Mouse (Mus musculus) ES-E14 (cell line): Measurements from ENCODE around the gene Mn1. TPM values are rescaled to one million over a fixed set of nuclear protein-coding genes. Genes with fewer than 3 reads are reported as not detected.

Experiments used
- DNase-seq: peaks from one replicate; pipeline ENCODE4 v3.0.0-alpha.2; 2013; ENCODE audit warnings: low read depth, low spot score
- H3K27ac ChIP-seq: 2 replicates; pipeline ENCODE4 v1.5.1; 2012; ENCODE audit warnings: low read depth, mild to moderate bottlenecking, low read length, moderate library complexity, mixed read lengths; ENCODE audit not compliant: poor library complexity, insufficient read depth, severe bottlenecking
- H3K36me3 ChIP-seq: 2 replicates; pipeline ENCODE4 v1.6.1; 2012; ENCODE audit warnings: mild to moderate bottlenecking, low read length, moderate library complexity, mixed read lengths; ENCODE audit not compliant: control insufficient read depth, poor library complexity, insufficient read depth, severe bottlenecking
- H3K4me1 ChIP-seq, 2 experiments: fragments of 150-350 bp in 1 of 2; sonication (generic) in 1 of 2; 2 replicates each; pipeline ENCODE4 v1.6.1; 2012; ENCODE audit warnings: low read length in 2 of 2, mild to moderate bottlenecking in 1 of 2, mixed read lengths in 1 of 2; ENCODE audit not compliant: control insufficient read depth in 2 of 2, insufficient read depth in 2 of 2, poor library complexity in 1 of 2
- H3K4me3 ChIP-seq, 2 experiments: fragments of 150-350 bp in 1 of 2; sonication (generic) in 1 of 2; 2 replicates each; pipeline ENCODE4 v1.5.1; 2012; ENCODE audit warnings: low read length in 2 of 2, low read depth in 1 of 2, mild to moderate bottlenecking in 1 of 2, mixed read lengths in 1 of 2; ENCODE audit not compliant: insufficient read depth in 1 of 2, poor library complexity in 1 of 2, severe bottlenecking in 1 of 2
- H3K9ac ChIP-seq: 2 replicates; pipeline ENCODE4 v1.6.1; 2012; ENCODE audit warnings: low read depth, mild to moderate bottlenecking, low read length, mixed read lengths; ENCODE audit not compliant: poor library complexity, insufficient read depth, severe bottlenecking
- H3K9me3 ChIP-seq: fragments of 150-350 bp; sonication (generic); 2 replicates; pipeline ENCODE4 v1.6.1; 2012; ENCODE audit warnings: low read depth, mild to moderate bottlenecking, low read length; ENCODE audit not compliant: control insufficient read depth, insufficient read depth
- CHD2 ChIP-seq: IDR thresholded peaks from 2 replicates; pipeline ENCODE4 v1.6.1; 2014; ENCODE audit warnings: mild to moderate bottlenecking, low read depth, low read length, inconsistent platforms
- HCFC1 ChIP-seq: IDR thresholded peaks from 2 replicates; pipeline ENCODE4 v1.6.1; 2012; ENCODE audit warnings: low read length, inconsistent platforms, borderline replicate concordance; ENCODE audit not compliant: insufficient read depth
- MAFK ChIP-seq: IDR thresholded peaks from 2 replicates; pipeline ENCODE4 v1.6.1; 2014; ENCODE audit warnings: mild to moderate bottlenecking, low read depth, low read length, inconsistent platforms; ENCODE audit not compliant: insufficient read depth
- ZC3H11A ChIP-seq: IDR thresholded peaks from 2 replicates; pipeline ENCODE4 v1.6.1; 2012; ENCODE audit warnings: low read depth, mild to moderate bottlenecking, inconsistent platforms, low read length, borderline replicate concordance
- ZNF384 ChIP-seq: IDR thresholded peaks from 2 replicates; pipeline ENCODE4 v1.6.1; 2012; ENCODE audit warnings: low read depth, low read length, inconsistent platforms
- in situ Hi-C, 2 experiments: fragments of 600-800 bp; cut with MboI; formaldehyde crosslinking; loops; one replicate each; pipeline ENCODE4 v1.15.1; 2025; ENCODE audit warnings: low sequenced_read_pairs in 2 of 2, inconsistent platforms in 1 of 2; ENCODE audit not compliant: unreplicated experiment in 2 of 2
- total RNA-seq: library from RNA; depleted of rRNA; stranded (reverse); fragments of 300-350 nt; gene quantifications from 2 replicates; pipeline ENCODE4 v1.2.3, GENCODE M21; 2012

Mn1 gene
- total RNA-seq, 1 experiment = 1.9 TPM

DNA sequence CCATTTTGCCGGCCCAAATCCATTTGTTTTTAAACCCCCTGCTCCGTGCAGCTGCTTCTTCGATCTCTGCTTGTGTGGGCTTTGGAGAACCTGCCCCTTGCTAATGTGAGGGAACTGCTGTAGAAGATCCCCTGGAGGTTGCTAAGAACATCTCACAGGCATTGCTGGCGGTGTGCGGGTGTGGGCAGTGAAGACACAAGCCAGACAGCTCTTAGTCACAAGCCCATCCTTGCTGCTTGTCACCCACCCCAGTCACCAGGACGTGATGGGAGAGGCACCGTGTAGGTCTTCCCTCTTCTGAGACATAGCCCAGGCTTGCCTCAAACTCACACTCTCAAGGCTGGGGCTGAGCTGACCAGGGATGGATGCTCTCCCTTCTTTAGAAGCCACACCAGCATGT lies 20.0 kb downstream of the Mn1 start:
- Histone ChIP-seq H3K4me3 (no peak overlapping the region), H3K4me1 (peaks cover 10 to 41% of the 10 kb centered on the region in 2 experiments), H3K9ac (no peak overlapping the region), H3K9me3 (no peaks in the 10 kb centered on the region), H3K36me3 (no peaks in the 10 kb centered on the region), H3K27ac (no peak overlapping the region)
- TF ChIP-seq MAFK (no peak), ZC3H11A (no peak), HCFC1 (no peak), CHD2 (no peak), ZNF384 (no peak)
- DNase-seq = no peak
- in situ Hi-C loops = no loop called here

- in situ Hi-C loops = no loop called here
- TF ChIP-seq HCFC1 (no peak), CHD2 (no peak), ZC3H11A (no peak), MAFK (no peak), ZNF384 (no peak)
- H3K27ac ChIP-seq = no peak overlapping the region
- H3K36me3 ChIP-seq = no peaks in the 10 kb centered on the region
- DNase-seq = no peak
- H3K9me3 ChIP-seq = no peaks in the 10 kb centered on the region
- H3K4me1 ChIP-seq = peaks cover 12 to 44% of the 10 kb centered on the region in 2 experiments
- H3K4me3 ChIP-seq = no peak overlapping the region
- H3K9ac ChIP-seq = no peak overlapping the region
Measured at GRCm38 (mm10) chr5:111438336-111438735, 21.2 kb downstream of the Mn1 start.

DNA sequence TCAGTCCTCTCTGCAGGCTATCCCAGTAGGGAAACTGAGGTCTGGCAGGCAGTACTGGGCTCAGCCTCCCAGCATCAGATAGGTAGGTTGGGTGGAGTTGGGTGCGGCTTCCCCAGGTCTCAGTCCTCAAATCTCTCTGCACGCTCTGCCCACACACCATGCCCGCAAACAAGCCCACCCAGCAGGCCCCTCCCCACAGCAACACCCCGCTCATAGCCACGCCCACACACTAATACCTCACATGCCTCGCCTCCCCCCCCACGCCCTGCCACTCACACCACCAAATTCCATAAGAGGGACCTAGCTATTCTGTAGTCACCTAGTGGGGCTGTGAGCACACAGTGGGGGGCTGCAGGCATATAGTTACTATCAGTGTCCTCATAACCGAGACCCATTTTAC lies 21.7 kb downstream of the Mn1 start:
- H3K36me3 ChIP-seq = no peaks in the 10 kb centered on the region

GRCm38 (mm10) chr5:111440264-111440663 lies 23.1 kb downstream of the Mn1 start:
- Histone ChIP-seq H3K4me3 (no peak overlapping the region), H3K4me1 (peaks cover 11 to 40% of the 10 kb centered on the region in 2 experiments), H3K9me3 (no peaks in the 10 kb centered on the region), H3K9ac (no peak overlapping the region), H3K36me3 (no peaks in the 10 kb centered on the region), H3K27ac (no peak overlapping the region)
- DNase-seq = no peak
- TF ChIP-seq ZNF384 (no peak), CHD2 (no peak), ZC3H11A (no peak), MAFK (no peak), HCFC1 (no peak)
- in situ Hi-C loops = no loop called here

More for the DNA sequence above, 21.7 kb downstream of the Mn1 start:
- H3K9ac ChIP-seq = no peak overlapping the region
- no peak overlapping the region for H3K4me3 ChIP-seq
- H3K27ac ChIP-seq = no peak overlapping the region
- in situ Hi-C loops = no loop called here
- H3K9me3 ChIP-seq = no peaks in the 10 kb centered on the region
- peaks cover 12 to 44% of the 10 kb centered on the region in 2 experiments for H3K4me1 ChIP-seq
- TF ChIP-seq HCFC1 (no peak), ZC3H11A (no peak), MAFK (no peak), ZNF384 (no peak), CHD2 (no peak)
- no peak for DNase-seq

DNA sequence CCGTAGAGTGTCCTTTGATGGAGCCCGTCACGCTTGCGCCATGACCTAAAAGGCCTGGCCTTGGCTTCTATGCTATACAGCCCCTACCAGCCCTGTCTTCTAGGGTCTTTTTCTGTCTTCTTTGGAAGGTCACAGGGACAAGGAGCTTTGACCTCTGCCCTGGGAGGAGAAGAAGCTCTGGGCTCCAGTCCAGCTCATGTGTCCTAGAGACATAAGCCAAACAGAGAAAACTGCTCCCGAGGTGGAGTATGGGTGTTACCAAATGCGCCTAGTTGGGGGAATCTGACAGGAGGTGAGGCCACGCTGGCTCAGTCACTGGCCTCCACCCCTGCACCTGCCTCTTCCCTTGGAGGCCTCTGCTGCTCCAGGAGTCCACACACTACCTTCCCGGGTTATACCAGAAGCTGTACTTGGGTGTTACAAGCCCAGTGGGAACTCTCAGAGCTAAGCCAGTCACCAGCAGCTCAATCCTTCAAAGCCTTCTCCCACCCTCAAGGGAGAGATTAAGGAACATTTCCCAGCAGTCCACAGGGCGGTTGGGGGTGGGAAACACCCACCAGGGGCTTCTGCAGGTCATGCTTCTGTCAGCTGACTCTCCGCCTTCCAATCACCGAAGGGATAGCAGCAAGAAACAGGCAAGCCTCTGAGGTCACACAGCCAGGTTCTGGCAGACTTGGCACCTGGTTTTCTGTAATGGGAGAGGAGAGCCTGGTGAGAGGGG lies 25.1 kb downstream of the Mn1 start:
- Histone ChIP-seq H3K4me1 (peaks cover 9 to 34% of the 10 kb centered on the region in 2 experiments), H3K9me3 (no peaks in the 10 kb centered on the region), H3K4me3 (no peak overlapping the region), H3K9ac (no peak overlapping the region), H3K27ac (no peak overlapping the region), H3K36me3 (no peaks in the 10 kb centered on the region)
- in situ Hi-C loops = no loop called here
- no peak for DNase-seq
- no peak for TF ChIP-seq ZC3H11A
- no peak for TF ChIP-seq CHD2
- no peak for TF ChIP-seq ZNF384
- no peak for TF ChIP-seq HCFC1
- TF ChIP-seq MAFK = no peak
